Mouse (Mus musculus): ENCODE results near the gene Slc6a6.

GRCm38 (mm10) chr6:91691576-91691975 lies 7.7 kb downstream of the Slc6a6 start:
- TF ChIP-seq CTCF (IDR thresholded peaks at IDR 0.05; ENCODE audit: low read depth, low read length) (no peak), GATA1 (IDR thresholded peaks at IDR 0.05; ENCODE audit: borderline replicate concordance, low read length) (no peak), TAL1 (conservative IDR thresholded peaks at IDR 0.05; ENCODE audit: low read depth, low read length) (no peak)
